Mouse (Mus musculus) layer of hippocampus, adult 11-12 months (tissue): ENCODE measurements at regions not wholly inside any gene's neighbourhood (a gene's known extent, or its start where the extent isn't known, plus 50 kb on each side); places are given as distances from the start of the nearest gene placed in this dataset.

Experiments
- DNase-seq: peaks from one replicate; pipeline ENCODE4 v3.0.0; 2022; ENCODE audit warnings: low spot score

GRCm38 (mm10) chr2:116942321-116942791 lies 63.9 kb downstream of the Tmco5 start:
- DNase-seq: no peak

- no peak for DNase-seq
Observed at GRCm38 (mm10) chr2:116948538-116948937, 70.0 kb downstream of the Tmco5 start.

- DNase-seq: no peak
Observed at GRCm38 (mm10) chr2:116949741-116950140, 71.2 kb downstream of the Tmco5 start.

- no peak for DNase-seq
Observed at GRCm38 (mm10) chr2:116950154-116950553, 71.7 kb downstream of the Tmco5 start.

- DNase-seq: no peak
Observed at GRCm38 (mm10) chr2:116951481-116951880, 73.0 kb downstream of the Tmco5 start.

GRCm38 (mm10) chr2:116954280-116954679 lies 75.8 kb downstream of the Tmco5 start:
- DNase-seq: no peak

- no peak for DNase-seq
Observed at GRCm38 (mm10) chr2:116954896-116955295, 76.4 kb downstream of the Tmco5 start.

- no peak for DNase-seq
Observed at GRCm38 (mm10) chr2:116963116-116963873, 84.8 kb downstream of the Tmco5 start.

- no peak for DNase-seq
Observed at GRCm38 (mm10) chr2:116966266-116966665, 87.8 kb downstream of the Tmco5 start.

GRCm38 (mm10) chr2:116971666-116972613 lies 93.4 kb downstream of the Tmco5 start:
- no peak for DNase-seq

GRCm38 (mm10) chr2:116972614-116972985 lies 94.1 kb downstream of the Tmco5 start:
- no peak for DNase-seq

- DNase-seq: no peak
Observed at GRCm38 (mm10) chr2:116973441-116973840, 95.0 kb downstream of the Tmco5 start.

GRCm38 (mm10) chr2:116974152-116974551 lies 95.7 kb downstream of the Tmco5 start:
- DNase-seq: no peak

- no peak for DNase-seq
Observed at GRCm38 (mm10) chr2:116974569-116975060, 96.1 kb downstream of the Tmco5 start.

- no peak for DNase-seq
Observed at GRCm38 (mm10) chr2:116975091-116975600, 96.7 kb downstream of the Tmco5 start.

GRCm38 (mm10) chr2:116975601-116976431 lies 97.3 kb downstream of the Tmco5 start:
- peak; percentile 90 for DNase-seq

GRCm38 (mm10) chr2:116976432-116976750 lies 97.9 kb downstream of the Tmco5 start:
- no peak for DNase-seq

GRCm38 (mm10) chr2:116976951-116977503 lies 98.5 kb downstream of the Tmco5 start:
- no peak for DNase-seq

GRCm38 (mm10) chr2:116977771-116978600 lies 99.5 kb downstream of the Tmco5 start:
- DNase-seq: no peak

GRCm38 (mm10) chr2:116978809-116979208 lies 100.3 kb downstream of the Tmco5 start:
- no peak for DNase-seq
